Mouse (Mus musculus): ENCODE measurements at regions not wholly inside any gene's neighbourhood (a gene's known extent, or its start where the extent isn't known, plus 50 kb on each side); places are given as distances from the start of the nearest gene placed in this dataset.

DNA sequence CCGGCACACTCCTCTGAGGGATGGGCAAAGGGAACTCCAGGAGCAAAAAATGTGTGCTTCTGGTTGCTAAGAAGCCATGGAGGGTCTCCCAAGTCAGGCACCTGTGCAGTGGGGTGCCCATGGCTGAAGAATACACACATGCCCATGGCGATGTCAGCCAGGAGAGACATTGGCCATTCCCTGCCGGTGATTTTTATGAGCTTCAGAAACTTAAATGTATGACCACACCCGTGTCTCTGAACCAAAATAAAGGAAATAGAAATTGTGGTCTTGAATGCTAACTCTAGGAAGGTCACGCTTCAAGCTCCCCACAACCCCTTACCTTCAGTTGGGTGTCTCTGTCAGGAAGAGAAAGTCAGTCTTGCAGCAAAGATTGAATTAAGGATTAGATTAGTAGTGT lies 56.0 kb upstream of the Map1b start:
- no peak for DNase-seq

Measured in cerebellum, postnatal 36 days (tissue).